Mouse (Mus musculus): ENCODE results near the gene Etv2.

DNA sequence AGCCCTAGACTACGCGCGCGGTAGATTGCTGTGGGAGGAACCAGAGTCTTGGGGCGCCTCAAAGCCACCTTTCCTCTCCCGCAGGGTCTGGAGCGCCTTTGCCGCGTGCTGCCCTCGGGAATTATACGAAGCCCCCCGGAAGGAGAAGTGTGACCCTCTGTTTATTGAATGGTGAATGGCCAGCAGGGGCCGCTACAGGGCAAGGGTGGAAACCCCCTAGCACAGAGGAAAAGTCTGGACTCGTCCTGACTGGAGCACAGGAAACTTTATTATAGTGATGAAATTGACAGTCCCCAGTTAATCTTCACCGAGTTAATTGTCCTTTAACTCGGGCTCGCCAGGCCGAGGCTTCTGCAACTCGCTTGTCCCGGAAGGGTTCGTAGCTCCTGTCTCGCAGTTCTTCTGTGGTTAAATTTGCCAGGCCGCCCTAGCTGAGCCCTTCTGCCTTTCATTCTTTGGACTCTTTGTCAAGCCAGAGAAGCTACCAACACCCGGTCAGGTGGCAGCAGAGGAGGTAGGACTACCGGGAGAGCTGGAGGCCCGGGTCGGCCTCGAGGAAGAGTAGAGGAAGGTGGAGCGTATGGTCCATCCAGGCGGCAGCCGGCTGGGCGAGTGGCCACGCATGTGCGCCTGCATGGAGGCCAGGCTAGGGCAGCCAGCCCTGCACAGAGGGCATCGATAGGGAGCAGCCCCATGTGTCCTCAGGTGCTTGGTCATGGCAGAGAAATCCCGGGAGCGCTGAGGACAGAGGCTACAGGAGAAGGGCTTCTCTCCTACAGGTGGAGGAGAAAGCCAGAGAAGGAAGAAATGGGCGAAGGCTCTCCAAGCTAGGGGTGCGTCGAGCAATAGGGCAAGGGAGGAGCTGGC, 46.0 kb downstream of the Etv2 start:
- TF ChIP-seq CTCF (IDR thresholded peaks at IDR 0.05; ENCODE audit: extremely low read depth, insufficient read depth, low read length) = peak; percentile 73
- TF ChIP-seq POLR2A (IDR thresholded peaks at IDR 0.05; ENCODE audit: extremely low read depth, insufficient read depth, low read length) = no peak

All from cortical plate, adult 2 months (tissue).